Mouse (Mus musculus) embryonic facial prominence, embryonic 10.5 days (tissue): Measurements from ENCODE around the gene Baiap2. TPM values are rescaled to one million over a fixed set of nuclear protein-coding genes. Genes with fewer than 3 reads are reported as not detected.
A peak's percentile ranks its signal among the peaks of the same experiment; 100 is the strongest.

ENCODE experiments used
- DNase-seq: peaks from one replicate; pipeline ENCODE4 v3.0.0-alpha.2; 2017; ENCODE audit warnings: low spot score
- H3K27ac ChIP-seq: fragments of 300-500 bp; sonication (generic); replicated peaks from 2 replicates; pipeline ENCODE4 v1.5.1; 2016; ENCODE audit warnings: mild to moderate bottlenecking
- H3K27me3 ChIP-seq: fragments of 300-500 bp; sonication (generic); replicated peaks from 2 replicates; pipeline ENCODE4 v1.6.1; 2016; ENCODE audit warnings: low read depth, mild to moderate bottlenecking; ENCODE audit not compliant: poor library complexity, severe bottlenecking
- H3K36me3 ChIP-seq: fragments of 300-500 bp; sonication (generic); replicated peaks from 2 replicates; pipeline ENCODE4 v1.6.1; 2016; ENCODE audit warnings: mild to moderate bottlenecking, moderate library complexity
- H3K4me1 ChIP-seq: fragments of 300-500 bp; sonication (generic); 2 replicates; pipeline ENCODE4 v1.6.1; 2016
- H3K4me3 ChIP-seq: fragments of 300-500 bp; sonication (generic); 2 replicates; pipeline ENCODE4 v1.5.1; 2016; ENCODE audit warnings: mild to moderate bottlenecking, moderate library complexity
- H3K9me3 ChIP-seq: fragments of 300-500 bp; sonication (generic); 2 replicates; pipeline ENCODE4 v1.6.1; 2016; ENCODE audit warnings: mild to moderate bottlenecking
- WGBS: fragments of 180-500 bp; shearing (Covaris S2); methylation state at CpG from one replicate; pipeline ENCODE4 v1.1.7; 2016; 5-methylcytosine and 5-hydroxymethylcytosine counted together
- polyA plus RNA-seq: library from polyadenylated mRNA; unstranded; fragments of >200 nt; fragmentation: Nextera tagmentation; extraction: Ambion mirVana; gene quantifications from 2 replicates; pipeline ENCODE4 v1.2.1, GENCODE M21; 2016

The Baiap2 gene
- polyA plus RNA-seq, 1 experiment from 2014 or later: 11.0 TPM

- Histone ChIP-seq H3K36me3 (no peaks in the 10 kb centered on the region), H3K27ac (no peak overlapping the region), H3K27me3 (no peaks in the 10 kb centered on the region), H3K4me3 (no peak overlapping the region), H3K9me3 (no peaks in the 10 kb centered on the region), H3K4me1 (peaks cover 4% of the 10 kb centered on the region)
- 90% methylated on average over 5 of the region's 5 CpGs for WGBS
- no peak for DNase-seq
These were observed 15.8 kb upstream of the Baiap2 start for GRCm38 (mm10) chr11:119926762-119927161.

GRCm38 (mm10) chr11:119928023-119928681, 14.4 kb upstream of the Baiap2 start:
- H3K9me3 ChIP-seq: no peaks in the 10 kb centered on the region

GRCm38 (mm10) chr11:119929603-119930265, 12.8 kb upstream of the Baiap2 start:
- Histone ChIP-seq H3K27ac (no peak overlapping the region), H3K36me3 (no peaks in the 10 kb centered on the region), H3K9me3 (no peaks in the 10 kb centered on the region), H3K27me3 (no peaks in the 10 kb centered on the region), H3K4me1 (peaks cover 19% of the 10 kb centered on the region), H3K4me3 (no peak overlapping the region)
- DNase-seq: no peak
- 83% methylated on average over 6 of the region's 6 CpGs for WGBS

More at GRCm38 (mm10) chr11:119928023-119928681, 14.4 kb upstream of the Baiap2 start:
- Histone ChIP-seq H3K4me3 (no peak overlapping the region), H3K27me3 (no peaks in the 10 kb centered on the region), H3K36me3 (no peaks in the 10 kb centered on the region), H3K27ac (no peak overlapping the region), H3K4me1 (peaks cover 13% of the 10 kb centered on the region)
- DNase-seq: no peak
- 76% methylated on average over 16 of the region's 16 CpGs for WGBS

- Histone ChIP-seq H3K9me3 (no peaks in the 10 kb centered on the region), H3K36me3 (no peaks in the 10 kb centered on the region), H3K4me3 (no peak overlapping the region), H3K27me3 (no peaks in the 10 kb centered on the region), H3K27ac (no peak overlapping the region), H3K4me1 (peaks cover 35% of the 10 kb centered on the region)
- DNase-seq: no peak
- WGBS: 70% methylated on average over 10 of the region's 10 CpGs
These were observed 10.8 kb upstream of the Baiap2 start for GRCm38 (mm10) chr11:119931809-119932208.

- Histone ChIP-seq H3K4me1 (peaks cover 48% of the 10 kb centered on the region), H3K27ac (peak overlapping the region; percentile 37; the same call in 1 of the 2 replicates)
- 66% methylated on average over 4 of the region's 4 CpGs for WGBS
These were observed 9.4 kb upstream of the Baiap2 start for GRCm38 (mm10) chr11:119933142-119933541.

GRCm38 (mm10) chr11:119933819-119934583, 8.6 kb upstream of the Baiap2 start:
- Histone ChIP-seq H3K9me3 (no peaks in the 10 kb centered on the region), H3K4me1 (peaks cover 57% of the 10 kb centered on the region), H3K27me3 (peaks cover 15% of the 10 kb centered on the region), H3K36me3 (no peaks in the 10 kb centered on the region), H3K4me3 (no peak overlapping the region), H3K27ac (no peak overlapping the region)
- DNase-seq: no peak
- 82% methylated on average over 8 of the region's 8 CpGs for WGBS

More at GRCm38 (mm10) chr11:119933142-119933541, 9.4 kb upstream of the Baiap2 start:
- DNase-seq: no peak
- peaks cover 7% of the 10 kb centered on the region; the same call in 1 of the 2 replicates for H3K27me3 ChIP-seq
- H3K36me3 ChIP-seq: no peaks in the 10 kb centered on the region
- no peak overlapping the region for H3K4me3 ChIP-seq
- H3K9me3 ChIP-seq: no peaks in the 10 kb centered on the region

GRCm38 (mm10) chr11:119934773-119935172, 7.8 kb upstream of the Baiap2 start:
- WGBS: 76% methylated on average over 8 of the region's 8 CpGs

GRCm38 (mm10) chr11:119935457-119935856, 7.1 kb upstream of the Baiap2 start:
- Histone ChIP-seq H3K27ac (peak overlapping the region; percentile 24; the same call in 1 of the 2 replicates), H3K4me3 (no peak overlapping the region), H3K36me3 (no peaks in the 10 kb centered on the region), H3K27me3 (peaks cover 30% of the 10 kb centered on the region), H3K9me3 (no peaks in the 10 kb centered on the region), H3K4me1 (peaks cover 71% of the 10 kb centered on the region)
- WGBS: 21% methylated on average over 6 of the region's 6 CpGs
- DNase-seq: peak; percentile 77

More at GRCm38 (mm10) chr11:119934773-119935172, 7.8 kb upstream of the Baiap2 start:
- Histone ChIP-seq H3K36me3 (no peaks in the 10 kb centered on the region), H3K9me3 (no peaks in the 10 kb centered on the region), H3K27me3 (peaks cover 23% of the 10 kb centered on the region), H3K27ac (no peak overlapping the region), H3K4me3 (no peak overlapping the region), H3K4me1 (peaks cover 65% of the 10 kb centered on the region)
- DNase-seq: no peak

GRCm38 (mm10) chr11:119936456-119936855, 6.1 kb upstream of the Baiap2 start:
- Histone ChIP-seq H3K4me1 (peaks cover 81% of the 10 kb centered on the region), H3K27me3 (peaks cover 40% of the 10 kb centered on the region), H3K9me3 (no peaks in the 10 kb centered on the region), H3K36me3 (no peaks in the 10 kb centered on the region), H3K4me3 (no peak overlapping the region), H3K27ac (peak overlapping the region; percentile 51; the same call in 1 of the 2 replicates)
- WGBS: 68% methylated on average over 2 of the region's 2 CpGs
- DNase-seq: no peak

GRCm38 (mm10) chr11:119937216-119937615, 5.3 kb upstream of the Baiap2 start:
- peaks cover 84% of the 10 kb centered on the region for H3K4me1 ChIP-seq
- 56% methylated on average over 12 of the region's 12 CpGs for WGBS
- H3K27ac ChIP-seq: no peak overlapping the region

GRCm38 (mm10) chr11:119937772-119938502, 4.6 kb upstream of the Baiap2 start:
- 62% methylated on average over 19 of the region's 19 CpGs for WGBS
- Histone ChIP-seq H3K27ac (no peak overlapping the region), H3K27me3 (peaks cover 44% of the 10 kb centered on the region), H3K4me1 (peaks cover 85% of the 10 kb centered on the region), H3K9me3 (no peaks in the 10 kb centered on the region), H3K4me3 (no peak overlapping the region), H3K36me3 (no peaks in the 10 kb centered on the region)
- no peak for DNase-seq

More at GRCm38 (mm10) chr11:119937216-119937615, 5.3 kb upstream of the Baiap2 start:
- no peaks in the 10 kb centered on the region for H3K36me3 ChIP-seq
- DNase-seq: no peak
- H3K27me3 ChIP-seq: peaks cover 44% of the 10 kb centered on the region
- no peaks in the 10 kb centered on the region for H3K9me3 ChIP-seq
- no peak overlapping the region for H3K4me3 ChIP-seq
